Mouse (Mus musculus) spleen, adult 2 months (tissue): Measurements from ENCODE around the gene Glyr1. TPM values are rescaled to one million over a fixed set of nuclear protein-coding genes. Genes with fewer than 3 reads are reported as not detected.

ENCODE experiments used
- DNase-seq, 2 experiments: peaks; one replicate each; pipeline versions ENCODE4 v3.0.0 to v3.0.0-alpha.2; 2012 to 2021; ENCODE audit warnings: low spot score in 2 of 2, low read depth in 1 of 2
- H3K27ac ChIP-seq: fragments of 200-500 bp; 2 replicates; pipeline ENCODE4 v1.5.1; 2012; ENCODE audit warnings: low read length, inconsistent platforms; ENCODE audit not compliant: insufficient read depth
- H3K27me3 ChIP-seq: fragments of 200-500 bp; 2 replicates; pipeline ENCODE4 v1.6.1; 2012; ENCODE audit warnings: mild to moderate bottlenecking, moderate library complexity, low read length, inconsistent platforms; ENCODE audit not compliant: control insufficient read depth, insufficient read depth
- H3K36me3 ChIP-seq: fragments of 200-500 bp; 2 replicates; pipeline ENCODE4 v1.6.1; 2012; ENCODE audit warnings: mild to moderate bottlenecking, low read length, inconsistent platforms; ENCODE audit not compliant: control insufficient read depth, insufficient read depth
- H3K4me1 ChIP-seq: fragments of 200-500 bp; 2 replicates; pipeline ENCODE4 v1.6.1; 2011; ENCODE audit warnings: inconsistent platforms; ENCODE audit not compliant: control insufficient read depth, insufficient read depth, insufficient read length
- H3K4me3 ChIP-seq: fragments of 200-500 bp; 2 replicates; pipeline ENCODE4 v1.5.1; 2011; ENCODE audit warnings: mild to moderate bottlenecking, inconsistent platforms; ENCODE audit not compliant: insufficient read depth, insufficient read length; ENCODE audit errors: extremely low read depth
- CTCF ChIP-seq: fragments of 200-500 bp; IDR thresholded peaks from 2 replicates; pipeline ENCODE4 v1.5.1; 2011; ENCODE audit warnings: mild to moderate bottlenecking, inconsistent platforms; ENCODE audit not compliant: insufficient read depth, insufficient read length, insufficient replicate concordance; ENCODE audit errors: extremely low read depth
- POLR2A ChIP-seq: fragments of 200-500 bp; IDR thresholded peaks from 2 replicates; pipeline ENCODE4 v1.6.1; 2011; ENCODE audit warnings: low read depth, low read length, inconsistent platforms
- WGBS: fragments of 180-500 bp; shearing (Covaris S2); methylation state at CpG from one replicate; pipeline ENCODE4 v1.1.7; 2018; 5-methylcytosine and 5-hydroxymethylcytosine counted together
- polyA plus RNA-seq: library from polyadenylated mRNA; depleted of rRNA; stranded (reverse); fragments of >200 nt; gene quantifications from 2 replicates; pipeline ENCODE4 v1.2.3, GENCODE M21; 2012

The Glyr1 gene
- polyA plus RNA-seq, 1 experiment = 45.5 TPM

DNA sequence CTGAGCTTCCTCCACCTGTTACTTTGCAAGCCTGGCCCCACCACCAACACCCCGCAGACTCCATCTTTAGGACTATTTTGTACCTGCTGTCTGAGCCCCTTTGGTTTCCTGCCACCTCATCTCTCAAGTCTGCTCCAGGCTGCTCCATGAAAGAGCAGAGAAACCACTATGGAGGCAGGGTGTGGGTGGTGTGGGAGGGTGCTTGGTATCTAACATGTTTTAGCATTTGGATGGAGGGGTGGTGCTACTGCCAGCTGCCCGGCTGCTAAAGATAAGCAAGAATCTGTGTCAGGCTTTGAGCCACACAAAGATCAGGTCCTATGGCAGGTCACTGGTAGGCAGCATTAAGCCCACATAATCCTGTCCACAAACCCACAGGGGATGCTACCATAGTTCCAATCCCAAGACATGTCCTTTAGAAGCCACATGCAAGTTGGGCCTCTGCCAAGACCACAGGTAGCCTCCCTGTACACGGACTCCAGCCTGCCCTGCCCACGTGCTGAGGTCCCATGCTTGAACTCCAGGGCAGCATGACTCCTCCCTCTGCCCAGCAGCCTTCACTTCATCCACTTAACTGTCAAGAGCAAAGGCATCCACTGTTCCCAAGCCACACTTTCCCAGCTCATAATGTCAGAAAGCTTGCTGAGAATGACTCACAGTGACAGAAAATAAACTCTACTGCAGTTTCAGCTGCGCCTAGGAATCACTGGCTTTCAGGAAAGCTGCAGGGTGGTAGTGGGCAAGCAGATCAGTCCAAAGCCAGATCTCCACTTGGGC is 71.2 kb downstream of the Glyr1 start:
- 63% methylated on average over 5 of the region's 5 CpGs for WGBS
- Histone ChIP-seq H3K4me3 (no peak overlapping the region), H3K27me3 (no peaks in the 10 kb centered on the region), H3K4me1 (no peaks in the 10 kb centered on the region), H3K27ac (no peak overlapping the region), H3K36me3 (no peaks in the 10 kb centered on the region)
- TF ChIP-seq POLR2A (no peak), CTCF (no peak)
- no peak for DNase-seq

GRCm38 (mm10) chr16:4976180-4976579 is 73.5 kb downstream of the Glyr1 start:
- DNase-seq = no peak
- Histone ChIP-seq H3K4me3 (no peak overlapping the region), H3K36me3 (no peaks in the 10 kb centered on the region), H3K27me3 (no peaks in the 10 kb centered on the region), H3K4me1 (peaks cover 3% of the 10 kb centered on the region; the same call in 1 of the 2 replicates), H3K27ac (no peak overlapping the region)
- no peak for TF ChIP-seq CTCF
- no peak for TF ChIP-seq POLR2A
- 59% methylated on average over 2 of the region's 2 CpGs for WGBS

DNA sequence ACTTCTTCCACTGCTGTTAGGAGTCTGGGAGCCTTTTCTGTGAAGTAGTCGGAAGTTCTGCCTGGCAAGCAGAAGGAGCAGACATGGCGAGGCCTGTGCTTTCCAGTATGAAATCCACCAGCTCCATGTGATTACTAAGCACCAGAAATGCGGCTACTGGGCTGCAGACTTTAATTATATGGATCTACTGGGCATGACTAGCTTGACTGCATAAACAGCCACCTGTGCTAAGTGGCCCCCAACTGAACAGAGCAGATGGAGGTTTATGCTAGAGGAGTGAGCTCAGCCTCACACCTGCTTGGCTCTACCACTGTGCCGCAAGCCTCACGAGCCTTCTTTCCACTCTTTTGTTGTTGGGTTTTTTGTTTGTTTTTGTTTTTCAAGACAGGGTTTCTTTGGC is 75.1 kb downstream of the Glyr1 start:
- DNase-seq = no peak
- 83% methylated on average over 5 of the region's 5 CpGs for WGBS
- no peaks in the 10 kb centered on the region for H3K36me3 ChIP-seq
- no peak overlapping the region for H3K27ac ChIP-seq
- H3K27me3 ChIP-seq = no peaks in the 10 kb centered on the region
- H3K4me1 ChIP-seq = peaks cover 6% of the 10 kb centered on the region; the same call in 1 of the 2 replicates
- H3K4me3 ChIP-seq = no peak overlapping the region
- TF ChIP-seq CTCF = no peak
- no peak for TF ChIP-seq POLR2A

DNA sequence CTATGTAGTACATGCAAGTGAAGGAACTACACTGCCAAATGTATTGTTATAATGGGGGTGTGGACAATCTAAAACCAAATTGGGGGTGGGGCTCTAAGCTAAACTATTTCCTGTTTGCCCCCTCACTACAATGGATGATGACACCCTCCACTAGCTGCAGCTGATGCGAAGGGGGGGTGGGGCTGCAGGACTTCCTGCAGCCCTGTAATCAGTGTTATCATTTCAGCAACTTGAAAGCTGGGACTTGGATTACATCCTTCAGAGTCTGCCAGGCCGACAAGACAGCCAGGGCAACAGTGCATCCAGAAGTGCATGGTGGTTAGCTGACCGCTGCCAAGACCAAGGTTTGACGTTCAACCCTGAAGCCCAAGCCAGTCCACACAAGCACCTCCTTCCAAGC is 78.0 kb downstream of the Glyr1 start:
- TF ChIP-seq CTCF (no peak), POLR2A (no peak)
- peak in 1 of 2 experiments; percentile 22 for DNase-seq
- no peak overlapping the region for H3K27ac ChIP-seq

DNA sequence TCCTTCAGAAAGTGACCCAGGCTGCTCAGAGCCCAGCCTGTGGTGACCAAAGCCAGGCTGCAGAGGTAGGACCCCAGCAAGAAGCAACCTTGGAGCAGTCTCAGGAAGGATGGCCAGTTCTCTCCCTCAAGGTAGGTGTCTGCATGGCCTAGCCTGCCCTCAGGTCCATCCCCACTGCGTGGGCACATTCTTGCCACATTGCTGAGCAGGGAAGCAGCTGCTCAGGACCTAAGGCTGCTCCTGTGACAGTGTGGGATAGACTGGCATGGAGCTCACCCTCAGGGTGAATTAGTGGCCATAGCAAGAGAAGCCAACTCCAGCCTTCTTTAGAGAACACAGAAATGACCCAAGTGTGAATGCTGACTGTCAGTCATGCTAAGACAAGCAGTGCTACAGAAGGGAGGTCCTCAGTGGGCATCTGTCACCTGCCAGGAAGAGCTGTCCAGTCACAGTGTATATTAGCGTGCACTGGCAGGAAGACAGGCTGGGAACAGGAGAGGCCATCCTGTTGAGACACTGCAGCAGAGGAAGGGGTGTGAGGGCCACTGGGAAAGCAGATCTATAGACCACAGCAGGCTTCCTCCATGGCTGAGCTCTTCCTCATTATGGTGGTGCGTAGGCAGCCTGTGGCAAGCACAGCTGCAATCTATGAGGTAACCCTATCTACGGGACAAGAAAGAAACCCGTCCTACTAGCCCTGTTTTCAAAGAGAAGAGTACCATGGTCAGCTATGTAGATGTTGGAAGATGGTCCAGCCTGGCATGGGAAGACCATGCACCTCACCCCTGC is 80.4 kb downstream of the Glyr1 start:
- no peaks in the 10 kb centered on the region for H3K36me3 ChIP-seq
- peak in 1 of 2 experiments; percentile 24 for DNase-seq
- H3K4me3 ChIP-seq = no peak overlapping the region
- no peaks in the 10 kb centered on the region for H3K27me3 ChIP-seq
- 25% methylated on average over 5 of the region's 5 CpGs for WGBS
- H3K4me1 ChIP-seq = peaks cover 21% of the 10 kb centered on the region; the same call in 1 of the 2 replicates
- peak overlapping the region; percentile 23 for H3K27ac ChIP-seq
- TF ChIP-seq CTCF (no peak), POLR2A (no peak)

More for the DNA sequence above, 78.0 kb downstream of the Glyr1 start:
- 65% methylated on average over 4 of the region's 4 CpGs for WGBS
- no peaks in the 10 kb centered on the region for H3K36me3 ChIP-seq
- peaks cover 15% of the 10 kb centered on the region; the same call in 1 of the 2 replicates for H3K4me1 ChIP-seq
- no peak overlapping the region for H3K4me3 ChIP-seq
- no peaks in the 10 kb centered on the region for H3K27me3 ChIP-seq

DNA sequence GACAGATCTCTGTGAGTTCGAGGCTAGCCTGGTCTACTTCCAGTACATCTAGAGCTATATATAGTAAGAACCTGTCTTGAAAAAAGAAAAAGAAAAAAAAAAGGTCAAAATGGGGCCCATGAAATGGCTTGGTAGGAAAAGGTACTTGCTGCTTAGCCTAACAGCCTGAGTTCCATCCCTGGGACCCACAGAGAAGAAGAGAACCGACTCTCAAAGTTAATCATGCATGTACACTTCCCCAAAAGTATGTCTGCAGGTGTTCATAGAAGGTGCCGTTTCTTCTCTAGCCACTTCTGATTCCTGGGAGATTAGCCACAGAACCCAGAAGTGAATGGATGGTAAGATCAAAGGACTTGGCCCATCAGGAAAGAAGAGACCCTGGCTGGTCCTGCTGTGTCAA is 81.2 kb downstream of the Glyr1 start:
- DNase-seq = no peak
- H3K27me3 ChIP-seq = no peaks in the 10 kb centered on the region
- TF ChIP-seq POLR2A (no peak), CTCF (no peak)
- peak overlapping the region; percentile 23; the same call in 1 of the 2 replicates for H3K27ac ChIP-seq
- H3K4me1 ChIP-seq = peaks cover 21% of the 10 kb centered on the region; the same call in 1 of the 2 replicates
- H3K36me3 ChIP-seq = no peaks in the 10 kb centered on the region
- WGBS = 33% methylated on average over 3 of the region's 3 CpGs
- no peak overlapping the region for H3K4me3 ChIP-seq
